Mouse (Mus musculus): Measurements from ENCODE around the gene Gm20388. TPM values are rescaled to one million over a fixed set of nuclear protein-coding genes. Genes with fewer than 3 reads are reported as not detected.

The Gm20388 gene
- total RNA-seq, 2 experiments from 2014 or later = 1.3 to 8.5 TPM

GRCm38 (mm10) chr8:122720811-122721640 is 2810.4 kb downstream of the Gm20388 start:
- DNase-seq (ENCODE audit: low spot score in 2 of 2) = no peak

- no peak for DNase-seq (ENCODE audit: low spot score in 2 of 2)
Observed at GRCm38 (mm10) chr8:122725187-122725586, 2814.5 kb downstream of the Gm20388 start.

- DNase-seq (ENCODE audit: low spot score in 2 of 2) = no peak
Observed at GRCm38 (mm10) chr8:122726789-122727188, 2816.1 kb downstream of the Gm20388 start.

GRCm38 (mm10) chr8:122727412-122727811 is 2816.8 kb downstream of the Gm20388 start:
- DNase-seq (ENCODE audit: low spot score in 2 of 2) = no peak

DNA sequence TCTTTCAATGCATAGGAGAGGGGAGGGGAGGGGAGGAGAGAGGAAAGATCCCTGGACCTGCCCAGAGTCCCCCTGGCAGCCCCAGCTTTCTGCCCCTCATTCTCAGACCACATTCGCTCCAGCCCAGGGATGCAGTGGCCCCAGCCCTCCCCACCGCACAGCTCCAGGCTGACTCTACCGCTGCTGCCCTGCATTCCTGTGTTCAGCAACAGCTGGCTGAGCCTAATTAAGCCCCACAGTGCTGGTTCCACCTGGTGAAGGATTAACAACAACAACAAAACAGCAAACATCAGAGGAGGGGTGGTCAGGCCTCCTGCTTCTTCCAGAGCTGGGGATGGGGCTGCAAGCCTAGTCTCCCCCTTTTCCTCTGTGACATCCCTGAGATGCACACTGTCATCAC is 2818.0 kb downstream of the Gm20388 start:
- no peak for DNase-seq (ENCODE audit: low spot score in 2 of 2)

DNA sequence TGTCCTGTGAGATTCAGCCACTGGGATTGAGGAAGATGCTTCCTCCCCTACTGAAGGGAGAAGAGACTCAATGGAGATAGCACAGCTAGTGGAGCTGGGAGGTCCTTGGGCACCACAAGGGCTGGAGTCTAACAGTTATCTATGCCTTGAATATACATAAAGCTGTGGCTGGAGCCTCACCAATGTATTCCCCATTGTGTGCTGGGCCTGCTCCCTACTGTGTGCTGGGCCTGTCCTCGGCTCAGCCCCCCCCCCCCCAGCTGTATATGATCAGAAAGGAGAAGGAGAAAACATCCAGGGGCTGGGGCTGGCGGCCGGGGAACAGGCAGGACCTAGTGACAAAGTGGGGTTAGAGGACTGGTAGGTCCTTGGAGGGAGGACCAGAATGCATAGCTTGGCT is 2824.5 kb downstream of the Gm20388 start:
- no peak for DNase-seq (ENCODE audit: low spot score in 2 of 2)

- no peak for DNase-seq (ENCODE audit: low spot score in 2 of 2)
Observed at GRCm38 (mm10) chr8:122735542-122736473, 2825.2 kb downstream of the Gm20388 start.

- DNase-seq (ENCODE audit: low spot score in 2 of 2) = no peak
Observed at GRCm38 (mm10) chr8:122736623-122737022, 2826.0 kb downstream of the Gm20388 start.

GRCm38 (mm10) chr8:122737071-122737470 is 2826.4 kb downstream of the Gm20388 start:
- no peak for DNase-seq (ENCODE audit: low spot score in 2 of 2)

DNA sequence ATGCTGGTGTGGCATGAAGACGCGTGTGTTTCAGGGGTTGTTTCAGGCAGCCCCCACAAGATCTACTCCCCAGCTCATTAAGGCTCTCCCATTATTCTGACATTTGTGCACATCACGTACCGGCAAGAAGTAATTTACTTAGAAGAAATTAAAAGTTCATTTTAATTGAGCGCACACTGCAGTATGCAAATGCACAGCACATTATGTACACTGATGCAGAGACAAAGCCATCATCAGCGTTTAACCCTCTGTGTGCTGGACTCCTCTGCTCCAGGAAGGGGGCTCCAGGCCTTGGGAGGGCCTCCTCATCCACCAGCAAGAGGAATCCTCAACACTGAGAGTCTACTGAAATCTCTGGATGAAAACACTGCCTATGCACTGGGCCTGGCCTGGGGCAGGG is 2827.2 kb downstream of the Gm20388 start:
- no peak for DNase-seq (ENCODE audit: low spot score in 2 of 2)

DNA sequence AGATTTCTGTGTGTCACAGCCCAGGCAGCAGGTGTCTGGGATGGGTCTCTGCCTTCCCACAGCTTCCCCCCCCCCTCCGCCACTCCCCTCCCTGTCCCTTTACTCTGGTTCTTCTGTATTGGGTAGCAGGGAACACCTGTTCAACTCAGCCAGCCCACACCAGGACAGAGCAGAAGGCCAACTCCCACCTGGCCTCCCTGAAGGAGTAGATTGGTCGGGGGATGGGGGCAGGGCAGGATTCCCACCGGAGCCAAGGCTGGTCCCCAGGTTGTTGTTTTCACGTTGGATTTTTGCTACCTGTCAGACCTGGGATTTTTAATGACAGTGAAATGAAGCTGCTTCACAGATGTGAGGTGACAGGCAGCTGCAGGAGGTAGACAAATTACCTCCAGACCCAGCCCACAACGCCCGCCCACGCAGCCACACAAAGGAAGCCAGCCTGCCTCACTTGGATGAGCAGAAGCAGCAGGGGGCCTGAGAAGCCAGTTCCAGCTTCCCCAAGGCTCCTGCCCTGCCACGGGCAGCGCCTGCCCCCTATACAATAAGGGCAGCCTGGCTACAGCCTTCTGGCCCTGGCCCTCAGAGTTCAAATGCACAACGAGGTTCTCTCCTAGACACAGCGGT is 2828.6 kb downstream of the Gm20388 start:
- DNase-seq (ENCODE audit: low spot score in 2 of 2) = no peak

DNA sequence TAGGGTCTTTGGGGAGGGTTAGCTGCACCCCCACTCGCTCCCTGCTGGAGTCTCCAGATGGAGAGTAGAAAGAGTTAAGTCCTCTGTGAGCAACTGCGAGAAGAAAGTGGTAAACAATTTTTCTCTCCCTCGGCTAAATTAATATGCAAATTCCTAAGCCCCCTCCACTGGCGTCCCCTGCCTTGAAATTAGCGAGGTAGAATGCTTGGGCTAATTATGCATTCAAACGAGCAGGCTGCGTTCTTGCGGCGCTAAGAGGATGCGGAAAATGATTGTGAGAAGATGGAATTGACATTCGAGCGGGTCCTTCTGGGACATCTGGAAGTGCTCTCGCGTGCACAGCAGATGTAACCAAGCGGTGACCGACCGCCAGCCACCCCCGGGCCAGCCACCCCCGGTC is 2831.8 kb downstream of the Gm20388 start:
- DNase-seq (ENCODE audit: low spot score in 2 of 2) = no peak

GRCm38 (mm10) chr8:122745022-122745749 is 2834.5 kb downstream of the Gm20388 start:
- DNase-seq (ENCODE audit: low spot score in 2 of 2) = no peak

DNA sequence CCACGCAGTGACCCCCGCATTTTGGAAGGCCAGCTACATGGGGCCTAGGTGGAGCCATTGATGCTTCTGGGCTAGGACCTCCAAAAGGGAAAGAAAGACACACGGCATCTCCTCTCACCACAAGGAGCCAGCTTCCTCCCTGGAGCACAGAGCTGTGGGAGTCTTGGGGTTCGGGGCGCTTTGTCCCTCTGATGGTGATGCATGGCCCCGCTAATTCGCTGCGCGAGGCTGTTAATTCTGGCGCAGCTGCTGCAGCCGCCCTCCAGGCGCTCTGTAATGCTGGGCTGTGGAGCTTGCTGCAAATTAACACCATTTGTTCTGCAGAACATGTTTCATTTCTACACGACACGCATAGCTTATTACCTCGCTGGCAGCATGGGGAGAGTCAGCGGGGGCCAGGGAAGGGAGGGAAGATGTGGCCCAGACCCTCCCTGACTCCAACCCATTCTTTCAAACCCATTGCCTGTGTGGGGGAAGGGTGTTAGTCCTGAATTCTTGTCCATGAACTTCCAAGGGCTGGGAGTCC is 2835.2 kb downstream of the Gm20388 start:
- no peak for DNase-seq (ENCODE audit: low spot score in 2 of 2)

DNA sequence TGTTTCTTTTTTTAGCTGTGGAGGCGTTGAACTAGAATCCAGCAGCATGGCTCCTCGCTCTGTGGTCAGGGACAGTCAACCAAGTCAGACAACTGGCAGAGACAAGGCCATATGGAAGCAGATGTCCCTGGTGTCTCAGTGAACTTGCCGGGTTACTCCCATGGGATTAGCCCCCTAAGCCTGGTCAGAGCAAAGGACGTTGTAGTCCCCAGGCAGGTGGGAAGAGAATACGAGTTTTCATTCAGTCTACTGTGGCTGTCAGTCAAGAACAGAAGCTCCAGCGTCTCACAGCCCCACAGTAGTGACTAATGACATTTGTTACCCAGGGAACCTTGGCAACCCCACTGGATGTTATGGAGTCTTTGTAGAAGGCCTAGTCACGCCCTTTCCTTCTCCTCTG is 2835.8 kb downstream of the Gm20388 start:
- no peak for DNase-seq (ENCODE audit: low spot score in 2 of 2)

DNA sequence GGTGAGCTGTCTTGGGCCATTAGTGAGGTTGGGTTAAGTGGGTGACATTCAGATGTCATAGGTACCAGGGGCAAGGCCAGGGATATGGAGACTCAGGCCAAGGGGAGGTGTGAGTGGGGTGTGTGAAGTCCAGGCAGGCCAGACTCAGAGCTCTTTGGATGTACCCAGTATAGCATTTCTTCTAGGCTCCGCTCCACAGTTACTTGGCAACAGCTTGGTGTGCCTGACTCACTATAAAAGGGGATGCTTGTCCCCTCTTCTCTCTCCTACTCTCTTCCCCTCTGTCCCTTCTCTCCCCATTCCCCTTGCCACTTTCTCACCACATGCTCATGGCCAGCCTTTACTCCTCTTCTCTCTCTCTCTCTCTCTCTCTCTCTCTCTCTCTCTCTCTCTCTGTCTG is 2837.2 kb downstream of the Gm20388 start:
- DNase-seq (ENCODE audit: low spot score in 2 of 2) = no peak

DNA sequence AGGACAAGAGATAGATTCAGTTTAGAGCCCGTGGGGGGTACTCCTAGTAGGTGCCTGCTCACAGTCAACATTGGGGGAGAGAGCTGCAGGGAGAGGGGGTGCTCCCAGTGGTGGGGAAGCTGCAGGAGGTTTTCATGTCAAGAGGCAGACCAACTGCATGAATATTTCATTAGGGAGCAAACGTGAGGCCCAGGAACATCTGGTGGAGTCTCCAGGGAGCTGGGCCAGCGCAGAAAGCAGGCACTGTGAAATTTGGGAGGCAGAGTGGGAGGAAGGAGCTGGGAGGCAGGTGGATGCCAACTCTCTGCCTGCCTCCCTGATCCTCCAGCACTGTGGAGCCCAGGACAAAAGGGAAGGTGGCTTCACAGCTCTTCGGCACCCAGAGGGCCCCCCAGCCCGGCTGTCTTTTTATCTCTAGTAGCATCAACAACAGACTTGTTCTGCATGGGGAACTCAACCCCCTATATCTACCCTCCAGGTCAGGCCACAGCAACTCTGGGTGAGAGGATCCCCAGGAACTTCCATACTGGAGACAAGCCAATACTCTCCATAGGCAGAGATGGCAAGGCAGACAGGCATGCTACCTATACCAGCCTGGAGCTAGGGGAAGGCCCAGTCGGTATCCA is 2838.8 kb downstream of the Gm20388 start:
- DNase-seq (ENCODE audit: low spot score in 2 of 2) = no peak

GRCm38 (mm10) chr8:122751342-122751741 is 2840.7 kb downstream of the Gm20388 start:
- no peak for DNase-seq (ENCODE audit: low spot score in 2 of 2)

GRCm38 (mm10) chr8:122752111-122752721 is 2841.6 kb downstream of the Gm20388 start:
- DNase-seq (ENCODE audit: low spot score in 2 of 2) = no peak

DNA sequence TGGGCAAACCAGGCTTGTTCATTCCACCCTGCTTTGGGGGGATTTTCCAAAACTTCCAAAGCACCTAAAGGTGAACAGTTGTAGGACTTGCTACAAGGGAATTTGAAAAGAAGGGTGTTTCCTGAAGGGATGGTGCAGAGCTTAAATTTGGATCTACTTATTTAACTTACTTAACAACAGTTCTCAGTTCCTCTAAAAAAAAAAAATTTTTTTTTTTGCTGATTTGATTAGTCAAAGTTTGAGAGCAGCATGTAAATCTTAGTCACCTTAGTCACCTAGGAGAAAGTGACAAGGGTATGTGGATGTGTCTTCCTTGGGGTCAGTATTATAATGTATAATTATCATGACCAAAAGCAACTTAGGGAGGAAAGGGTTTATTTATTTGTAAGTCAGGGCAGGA is 2848.0 kb downstream of the Gm20388 start:
- no peak for DNase-seq (ENCODE audit: low spot score in 2 of 2)

Measured in adrenal gland, adult 18-20 months (tissue).